Mouse (Mus musculus) ovary, adult 2 months (tissue): ENCODE results near the gene Pik3r1. TPM values are rescaled to one million over a fixed set of nuclear protein-coding genes. Genes with fewer than 3 reads are reported as not detected.

Source experiments
- polyA plus RNA-seq: library from polyadenylated mRNA; depleted of rRNA; stranded (reverse); fragments of >200 nt; gene quantifications from 2 replicates; pipeline ENCODE4 v1.2.3, GENCODE M21; 2012; rRNA removed

Gene Pik3r1
- 35.9 and 39.5 TPM in 2 replicates for polyA plus RNA-seq

DNA sequence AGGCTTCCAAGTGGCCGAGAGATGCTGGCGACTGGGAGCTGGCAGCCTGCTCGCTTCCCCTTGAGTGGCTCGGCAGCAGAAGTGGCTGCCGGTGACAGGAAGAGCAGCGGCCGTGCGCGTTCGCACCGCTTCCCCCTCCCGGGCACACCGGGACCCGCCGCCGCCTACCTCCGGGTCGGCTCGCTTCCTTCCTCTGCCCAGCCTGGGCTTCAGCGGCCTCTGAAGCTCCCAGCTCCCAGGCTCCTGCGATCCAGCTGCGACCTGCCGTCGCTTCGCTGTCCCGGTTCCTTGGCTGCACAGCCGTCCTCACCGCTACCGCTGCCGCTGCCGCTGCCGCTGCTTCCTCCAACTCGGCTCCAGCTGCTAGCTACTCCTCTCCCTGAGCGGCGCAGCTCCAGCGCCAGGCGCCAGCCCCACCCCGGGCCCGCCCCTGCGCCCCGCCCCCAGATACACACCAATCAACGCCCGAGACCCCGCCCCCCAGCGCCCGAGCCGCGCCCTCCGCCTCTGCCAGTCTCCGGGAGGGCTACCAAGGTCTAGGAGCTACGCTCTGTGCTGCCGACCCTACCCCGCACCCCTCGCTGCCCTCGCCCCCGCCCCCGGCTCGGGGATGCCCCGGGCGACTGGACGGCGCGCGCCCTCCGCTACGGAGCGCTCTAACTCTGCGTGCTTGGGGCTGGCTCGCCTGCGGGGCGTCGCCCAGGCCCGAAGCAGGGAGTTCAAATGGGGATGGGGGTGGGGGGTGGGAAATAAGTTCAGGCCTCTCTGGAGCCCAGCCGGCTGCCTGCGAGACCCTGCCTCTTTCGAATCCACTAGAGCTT is at the start of gene Pik3r1:
TSS of gene Pik3r1 (minus strand) at position 409 of the 821 bp plus-strand sequence.

